Mouse (Mus musculus) G1E-ER4 (cell line): ENCODE data around the gene Ank2. TPM values are rescaled to one million over a fixed set of nuclear protein-coding genes. Genes with fewer than 3 reads are reported as not detected.

Experiments used
- GATA1 ChIP-seq: IDR thresholded peaks from one replicate; pipeline ENCODE4 v1.8.0; 2012; ENCODE audit warnings: low read length, inconsistent platforms
- polyA plus RNA-seq: library from polyadenylated mRNA; stranded (reverse); fragments of >175 nt; gene quantifications from 2 replicates; pipeline ENCODE4 v1.2.3, GENCODE M21; 2012

Ank2 gene
- 15.1 and 19.3 TPM in 2 replicates for polyA plus RNA-seq

DNA sequence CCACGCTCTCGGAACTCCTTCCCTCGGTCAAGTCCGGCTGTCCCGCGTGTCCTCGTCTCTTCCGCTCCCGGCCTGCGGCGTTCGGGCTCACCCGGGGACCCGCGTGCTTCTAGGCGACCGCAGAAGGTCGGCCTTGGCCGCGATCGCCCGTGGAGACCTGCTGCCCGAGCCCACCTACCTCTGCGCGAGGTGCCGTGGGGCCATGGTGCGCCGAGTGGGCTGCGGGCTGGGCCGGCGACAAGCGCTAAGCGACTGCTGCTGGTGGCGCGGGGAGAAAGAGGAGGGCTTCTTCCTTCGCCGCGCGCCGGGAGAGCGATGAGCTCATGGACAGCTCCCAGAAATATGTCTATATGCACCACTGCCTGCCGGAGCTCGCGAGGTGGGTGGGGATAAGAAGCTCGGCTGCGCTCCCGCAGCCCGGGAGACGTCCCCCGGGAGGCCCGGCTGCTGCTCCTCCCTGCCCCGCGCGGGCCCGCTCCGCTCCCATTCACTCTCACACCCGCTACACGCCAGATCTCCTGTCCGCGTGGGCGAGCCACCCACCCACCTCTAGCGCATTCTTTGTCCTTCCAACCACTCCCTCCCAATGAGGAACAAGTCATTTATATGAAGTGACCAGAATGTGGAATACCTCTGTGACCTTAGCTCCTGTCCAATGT, at the start of gene Ank2:
TSS of gene Ank2 (minus strand) at position 609 of the 659 bp plus-strand sequence.
- no peak for TF ChIP-seq GATA1

DNA sequence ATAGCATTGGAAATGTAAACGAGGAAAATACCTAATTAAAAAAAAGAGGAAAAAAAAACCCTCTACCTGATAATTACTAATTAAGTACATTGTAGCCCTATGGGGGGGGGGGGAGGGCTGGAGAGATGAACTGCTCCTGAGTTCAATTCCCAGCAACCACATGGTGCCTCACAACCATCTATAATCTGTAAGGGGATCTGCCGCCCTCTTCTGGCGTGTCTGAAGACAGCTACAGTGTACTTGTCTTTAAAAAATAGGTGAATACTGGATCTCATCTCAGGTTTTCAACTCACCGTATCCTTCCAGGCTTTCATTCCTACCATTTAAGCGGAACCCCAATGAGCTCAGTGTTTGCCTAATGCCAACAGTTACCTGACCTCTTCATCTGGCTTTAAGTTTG, 48.7 kb upstream of the Ank2 start:
- TF ChIP-seq GATA1 = no peak

DNA sequence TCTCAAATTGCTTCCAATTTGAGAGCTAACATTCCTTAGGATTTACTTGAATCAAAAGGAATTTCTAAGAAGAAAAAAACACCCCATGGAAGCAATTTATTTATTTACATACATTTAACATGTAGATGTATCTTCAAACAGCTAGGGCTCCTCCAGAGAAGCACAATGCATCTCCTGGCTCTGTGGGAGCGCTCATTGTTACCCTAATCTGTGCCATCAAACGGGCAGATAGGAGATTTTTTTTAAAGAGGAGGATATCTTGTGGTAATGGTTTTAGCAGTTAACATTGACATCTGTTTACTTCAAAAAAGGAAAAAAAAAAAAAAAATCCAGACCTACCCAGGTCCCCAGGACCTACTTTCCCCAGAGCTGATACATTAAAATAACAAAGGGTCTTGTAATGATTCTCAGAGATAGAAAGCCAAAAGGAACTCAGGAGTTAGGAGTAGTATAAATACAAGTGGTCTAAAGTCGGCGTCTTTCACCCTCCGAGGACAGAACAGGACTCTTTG, 45.5 kb upstream of the Ank2 start:
- TF ChIP-seq GATA1 = no peak

DNA sequence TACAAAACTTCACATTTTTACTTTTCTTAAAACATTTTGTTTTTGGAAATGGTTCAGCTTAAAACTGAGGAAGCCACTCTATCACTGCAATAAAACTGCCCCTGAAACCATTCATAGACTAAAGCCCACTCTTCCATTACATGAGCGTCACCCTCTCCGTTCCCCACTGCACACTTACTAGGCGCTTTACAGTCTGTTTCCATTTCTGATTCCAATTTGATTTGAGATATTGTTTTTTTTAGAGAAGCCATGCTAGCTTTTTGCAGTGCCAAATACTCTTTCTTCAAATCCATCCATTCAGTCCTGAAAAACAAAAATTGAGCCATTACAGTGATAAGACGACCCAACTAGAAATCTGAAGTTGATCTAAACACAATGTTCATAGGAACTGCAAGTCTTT, 44.8 kb upstream of the Ank2 start:
- no peak for TF ChIP-seq GATA1

DNA sequence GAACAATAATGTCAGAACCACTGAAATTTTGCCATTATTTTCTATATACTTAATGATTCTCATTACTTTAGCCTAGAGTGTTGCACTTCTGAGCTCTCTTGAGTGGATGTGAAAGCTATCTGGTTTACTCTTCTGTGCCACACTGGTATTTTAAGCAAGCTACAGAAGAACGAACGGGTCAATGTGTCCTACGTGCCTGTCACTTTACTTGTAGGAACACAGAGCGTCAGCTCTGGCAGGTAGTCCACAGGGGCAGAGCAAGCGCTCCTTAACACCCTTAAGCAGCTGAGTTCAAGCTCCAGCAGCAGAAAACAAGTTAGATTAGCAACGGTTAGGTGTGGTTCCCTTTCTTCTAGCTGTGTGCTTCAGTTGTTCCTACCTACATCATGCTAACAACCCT, 40.0 kb upstream of the Ank2 start:
- no peak for TF ChIP-seq GATA1

DNA sequence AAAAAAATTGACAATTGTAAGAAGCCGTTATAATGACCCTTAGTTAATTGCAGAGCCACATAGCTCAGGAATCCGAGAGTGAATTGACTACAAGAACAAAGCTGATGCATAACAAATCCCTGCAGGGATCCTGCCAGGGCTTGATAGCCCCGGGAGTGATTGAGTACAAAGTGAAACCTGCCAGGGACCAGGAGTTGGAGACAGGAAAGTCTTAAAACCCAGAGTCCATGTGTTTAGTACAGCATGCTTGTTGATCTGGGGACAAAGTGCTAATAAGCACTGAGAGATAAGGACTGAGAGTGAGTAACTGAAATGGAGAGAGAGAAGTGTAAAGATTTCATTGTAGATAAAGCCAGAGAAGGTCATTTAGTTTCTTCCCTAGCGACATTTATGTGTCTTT, 31.1 kb upstream of the Ank2 start:
- peak; percentile 12 for TF ChIP-seq GATA1

DNA sequence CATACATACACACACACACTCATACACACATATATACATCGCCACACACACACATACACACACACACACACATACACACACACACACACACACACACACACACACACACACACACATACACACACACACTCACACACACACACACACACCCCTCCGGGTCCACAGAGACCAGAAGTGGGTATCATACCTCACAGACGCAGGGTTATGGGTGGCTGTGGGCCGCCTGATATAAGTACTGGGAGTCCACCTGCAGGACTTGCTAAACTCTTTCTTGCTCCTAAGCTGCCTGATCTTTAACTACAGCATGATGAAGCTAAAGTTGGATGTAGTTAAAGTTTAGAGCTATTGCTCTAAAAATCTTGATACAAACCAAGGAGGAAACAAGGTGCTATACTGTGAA, 30.7 kb upstream of the Ank2 start:
- TF ChIP-seq GATA1 = no peak

DNA sequence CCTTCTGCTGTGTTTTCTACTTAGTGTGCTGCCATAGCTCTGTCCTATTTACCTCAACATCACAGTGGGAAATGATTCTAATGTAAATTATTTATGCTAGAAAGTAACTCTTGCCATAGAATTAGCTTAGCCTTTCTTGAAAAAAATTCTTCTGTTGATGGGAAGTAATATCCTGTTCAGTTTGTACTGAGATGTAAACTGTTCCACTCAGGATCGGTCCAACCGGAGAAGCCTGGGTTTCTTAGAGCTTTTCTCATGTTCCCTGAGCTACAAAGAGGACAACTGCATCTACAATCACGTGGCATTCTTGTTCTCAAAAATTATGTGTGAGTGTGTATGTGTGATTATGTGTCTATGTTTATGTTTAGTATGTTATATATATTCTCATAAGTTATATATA, 30.1 kb upstream of the Ank2 start:
- no peak for TF ChIP-seq GATA1

DNA sequence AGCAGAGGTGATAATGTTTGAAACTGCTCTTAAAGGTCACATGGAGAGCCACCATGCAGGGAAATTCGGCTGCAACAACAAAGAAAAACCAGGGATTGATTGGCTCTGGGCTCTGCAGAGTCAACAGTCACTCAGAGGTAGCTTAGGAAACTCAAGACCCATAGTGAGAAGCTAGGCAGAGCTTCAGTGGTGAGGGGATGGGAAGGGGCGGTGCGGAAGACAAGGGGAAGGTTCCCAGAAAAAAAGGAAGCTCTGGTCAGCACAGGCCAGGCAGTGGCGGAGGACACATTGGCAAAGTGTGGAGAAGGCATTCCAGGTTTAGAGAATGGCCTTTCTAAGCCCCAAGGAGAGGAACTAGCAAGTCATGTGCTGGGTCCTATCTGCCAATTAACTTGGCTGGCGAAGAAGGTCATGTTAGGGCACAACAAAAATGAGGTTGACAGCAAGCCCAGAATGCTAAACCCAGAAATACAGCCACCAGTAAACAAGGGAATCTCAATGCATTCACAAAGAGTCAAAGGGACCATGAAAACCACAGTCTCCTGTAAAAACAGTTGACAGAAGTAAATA, 28.4 kb upstream of the Ank2 start:
- TF ChIP-seq GATA1 = no peak

DNA sequence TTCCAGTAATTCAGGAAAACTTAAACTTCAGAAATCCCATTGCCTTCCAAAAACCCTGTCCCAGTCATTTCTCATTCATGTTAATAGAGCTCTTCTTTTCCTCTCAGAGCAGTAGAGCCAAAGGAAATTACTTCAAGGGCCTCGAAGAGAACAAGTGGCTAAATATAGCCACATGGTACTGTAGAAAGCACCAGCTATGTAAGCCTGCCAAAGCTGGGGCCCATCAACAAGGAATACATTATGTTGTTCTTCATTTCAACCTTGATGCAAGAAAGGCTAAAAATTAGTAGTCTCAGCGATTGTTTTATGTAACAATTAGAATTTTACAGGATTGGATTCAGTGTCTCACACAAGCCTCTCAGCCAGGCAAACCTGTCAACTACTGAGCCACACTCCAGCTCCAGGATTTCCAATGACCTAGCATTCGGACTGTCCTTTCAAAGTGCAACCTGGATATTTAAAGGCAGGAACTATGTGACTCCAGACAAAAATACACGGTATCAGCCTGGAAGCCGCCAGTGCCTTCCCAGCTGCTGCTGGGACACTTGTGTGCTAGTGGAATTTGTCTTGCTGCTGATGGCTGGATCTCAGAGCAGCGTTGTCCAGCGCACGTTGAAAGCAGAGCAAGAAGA, 26.2 kb upstream of the Ank2 start:
- no peak for TF ChIP-seq GATA1

DNA sequence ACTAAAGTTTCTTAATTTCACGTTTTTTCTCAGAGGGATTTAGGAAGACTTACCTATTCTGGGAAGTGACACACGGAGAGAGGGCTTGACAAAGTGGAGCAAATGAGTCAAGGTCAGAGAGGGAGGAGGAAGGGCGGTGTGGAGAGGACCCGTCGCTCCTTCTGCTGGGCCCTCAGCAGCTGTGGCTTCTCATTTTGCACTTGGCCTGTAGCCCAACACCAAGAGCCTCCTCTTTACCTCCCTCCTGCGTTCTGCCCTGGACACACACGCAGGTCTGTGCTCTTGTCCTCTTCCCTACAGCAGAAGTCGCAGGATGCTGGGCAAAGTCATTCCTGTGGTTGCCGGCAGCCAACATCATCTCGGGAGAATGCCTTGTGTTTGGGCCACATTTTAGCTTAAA, 22.0 kb upstream of the Ank2 start:
- TF ChIP-seq GATA1 = no peak

DNA sequence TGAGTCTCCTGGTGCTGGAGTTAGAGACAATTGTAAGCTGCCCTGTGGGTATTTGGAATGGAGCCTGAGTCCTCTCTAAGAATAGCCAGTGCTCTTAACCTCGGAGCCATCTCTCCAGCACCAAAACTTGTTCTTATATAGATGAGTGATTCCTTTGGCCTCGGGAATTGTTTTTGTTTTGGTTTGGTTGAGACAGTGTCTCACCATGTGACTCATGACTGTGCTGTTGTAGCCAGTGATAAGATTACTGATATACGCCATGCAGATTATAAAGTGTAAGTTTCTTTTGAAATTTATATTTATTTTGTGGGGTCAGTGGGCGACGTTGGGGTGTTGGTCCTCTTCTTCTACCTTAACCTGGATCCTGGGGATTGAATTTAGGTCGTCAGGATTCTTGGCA, 21.1 kb upstream of the Ank2 start:
- TF ChIP-seq GATA1 = no peak

DNA sequence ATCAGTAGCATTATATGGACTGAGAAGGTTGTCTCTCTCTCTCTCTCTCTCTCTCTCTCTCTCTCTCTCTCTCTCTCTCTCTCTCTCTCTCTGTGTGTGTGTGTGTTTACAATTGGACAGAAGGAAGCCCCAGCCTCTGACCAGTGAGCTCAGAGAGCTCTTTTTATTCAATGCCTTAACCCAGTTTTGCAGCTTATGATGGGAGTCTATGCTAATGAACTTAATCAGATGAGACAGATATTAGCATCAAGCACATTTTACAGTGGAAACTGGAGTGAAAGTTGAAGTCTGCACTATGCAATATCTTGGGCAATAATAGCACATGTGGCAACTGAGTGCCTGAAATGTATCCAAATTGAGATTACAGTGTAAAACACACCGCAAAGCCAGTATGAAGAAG, 16.1 kb upstream of the Ank2 start:
- no peak for TF ChIP-seq GATA1

DNA sequence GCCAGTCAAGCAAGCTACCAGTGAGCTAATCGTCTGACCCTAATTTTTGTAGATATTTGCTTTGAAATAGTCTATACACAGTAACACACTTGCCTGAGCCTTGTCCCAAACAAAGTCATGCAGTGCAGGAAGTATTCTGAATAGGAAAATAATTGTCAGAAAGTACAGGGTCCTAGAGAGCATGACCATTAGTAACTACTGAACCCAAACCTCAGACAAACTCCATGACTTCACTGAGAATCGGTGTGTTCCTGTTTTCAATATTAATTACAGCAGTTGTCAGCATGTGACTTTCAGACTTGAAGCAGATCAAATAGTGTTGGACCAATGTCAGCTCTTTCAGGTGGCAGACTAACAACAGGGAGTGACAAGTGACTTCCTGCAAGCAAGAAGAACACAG, 14.5 kb upstream of the Ank2 start:
- TF ChIP-seq GATA1 = no peak

DNA sequence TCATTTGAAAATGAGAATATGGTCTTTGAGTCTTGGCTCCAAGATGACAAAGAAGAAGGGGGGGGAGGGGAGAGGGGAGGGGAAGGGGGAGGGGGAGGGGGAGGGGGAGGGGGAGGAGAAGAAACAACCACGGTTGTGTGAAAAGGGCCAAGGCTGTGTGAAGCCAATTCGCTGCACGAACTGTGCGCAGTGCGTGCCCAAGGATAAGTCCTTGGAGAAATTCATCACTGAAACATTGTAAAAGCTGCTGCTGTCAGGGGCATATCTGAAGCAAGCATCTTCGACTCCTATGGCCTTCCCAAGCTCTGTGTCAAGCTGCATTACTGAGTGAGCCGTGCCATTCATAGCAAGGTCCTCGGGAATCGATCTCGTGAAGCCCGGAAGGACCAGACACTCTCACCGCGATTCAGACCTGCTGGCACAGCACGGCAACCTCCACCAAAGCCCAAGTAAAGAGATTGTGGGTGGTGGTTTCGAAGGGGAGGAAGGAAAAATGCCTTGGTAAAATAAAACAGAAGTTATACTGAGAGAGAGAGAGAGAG, 13.7 kb upstream of the Ank2 start:
- TF ChIP-seq GATA1 = no peak
